In genomic region chr6:37310601-37311000, GRCm38 (mm10) we compare ENCODE assay signal across 30 mouse cellular contexts. TPM values are rescaled to one million over a fixed set of nuclear protein-coding genes. Genes with fewer than 3 reads are reported as not detected.
DNase-seq lines count a peak whose midpoint lies in the region; ATAC-seq lines count a peak whose summit lies in the region.
"Had no signal": no experiment of that assay in that cellular context is flagged by ENCODE, and none has a peak within 500 bp of the region (broad histone marks: within the 10 kb centered on the region; RNA-seq: fewer than 3 reads in every experiment).

No protein-coding gene starts in this region.

- peak; percentile 52; the same call in 1 of the 2 replicates for ATAC-seq in frontal cortex, adult (ENCODE audit: low TSS enrichment)
- no peak for ATAC-seq in midbrain, embryonic 11.5 days (ENCODE audit: low FRiP score)
- no peak for ATAC-seq in midbrain, embryonic 15.5 days (replicated peaks)
- no peak for ATAC-seq in hindbrain, embryonic 13.5 days (ENCODE audit: low FRiP score)
- ATAC-seq: forebrain, embryonic 15.5 days; hindbrain, embryonic 16.5 days; intestine, embryonic 15.5 days; Patski had no signal

- H3K9me3 ChIP-seq in midbrain, embryonic 11.5 days (ENCODE audit: control insufficient read depth, low read length), result no peaks in the 10 kb centered on the region
- H3K9me3 ChIP-seq in midbrain, embryonic 15.5 days, result no peaks in the 10 kb centered on the region
- H3K9me3 ChIP-seq in hindbrain, embryonic 13.5 days, result no peaks in the 10 kb centered on the region
- H3K9me3 ChIP-seq: embryonic facial prominence, embryonic 10.5 days; embryonic facial prominence, embryonic 13.5 days; forebrain, embryonic 12.5 days; forebrain, embryonic 15.5 days; heart, embryonic 15.5 days; hindbrain, embryonic 12.5 days; intestine, embryonic 15.5 days had no signal

- no peaks in the 10 kb centered on the region for H3K27me3 ChIP-seq in midbrain, embryonic 11.5 days (ENCODE audit: control insufficient read depth, insufficient read depth, low read length)
- no peaks in the 10 kb centered on the region for H3K27me3 ChIP-seq in midbrain, embryonic 15.5 days (replicated peaks)
- no peaks in the 10 kb centered on the region for H3K27me3 ChIP-seq in hindbrain, embryonic 13.5 days
- H3K27me3 ChIP-seq: embryonic facial prominence, embryonic 13.5 days; forebrain, embryonic 12.5 days; forebrain, embryonic 15.5 days; heart, embryonic 12.5 days; heart, embryonic 15.5 days; hindbrain, embryonic 12.5 days; intestine, embryonic 15.5 days had no signal

- H3K9ac ChIP-seq in midbrain, embryonic 11.5 days (ENCODE audit: low read length), result no peak overlapping the region
- no peak overlapping the region for H3K9ac ChIP-seq in midbrain, embryonic 15.5 days
- no peak overlapping the region for H3K9ac ChIP-seq in hindbrain, embryonic 13.5 days
- H3K9ac ChIP-seq: embryonic facial prominence, embryonic 13.5 days; forebrain, embryonic 12.5 days; forebrain, embryonic 15.5 days; heart, embryonic 12.5 days; heart, embryonic 15.5 days; hindbrain, embryonic 12.5 days; intestine, embryonic 15.5 days had no signal

- no peaks in the 10 kb centered on the region for H3K4me1 ChIP-seq in midbrain, embryonic 11.5 days (ENCODE audit: control insufficient read depth, insufficient read depth, low read length)
- no peaks in the 10 kb centered on the region for H3K4me1 ChIP-seq in midbrain, embryonic 15.5 days
- H3K4me1 ChIP-seq in hindbrain, embryonic 13.5 days (replicated peaks), result no peaks in the 10 kb centered on the region
- H3K4me1 ChIP-seq: embryonic facial prominence, embryonic 10.5 days; embryonic facial prominence, embryonic 13.5 days; forebrain, embryonic 12.5 days; forebrain, embryonic 15.5 days; heart, embryonic 12.5 days; heart, embryonic 15.5 days; hindbrain, embryonic 12.5 days; intestine, embryonic 15.5 days had no signal

- H3K4me3 ChIP-seq in midbrain, embryonic 11.5 days (ENCODE audit: low read depth, low read length), result no peak overlapping the region
- no peak overlapping the region for H3K4me3 ChIP-seq in midbrain, embryonic 15.5 days
- H3K4me3 ChIP-seq in hindbrain, embryonic 13.5 days, result no peak overlapping the region
- H3K4me3 ChIP-seq: embryonic facial prominence, embryonic 10.5 days; embryonic facial prominence, embryonic 13.5 days; erythroblast, embryonic 14.5 days; forebrain, embryonic 12.5 days; forebrain, embryonic 15.5 days; heart, adult 2 months; heart, embryonic 12.5 days; heart, embryonic 15.5 days; hindbrain, embryonic 12.5 days; intestine, embryonic 15.5 days had no signal

- H3K4me2 ChIP-seq in midbrain, embryonic 11.5 days, result no peak overlapping the region
- no peak overlapping the region for H3K4me2 ChIP-seq in midbrain, embryonic 15.5 days
- no peak overlapping the region for H3K4me2 ChIP-seq in hindbrain, embryonic 13.5 days
- H3K4me2 ChIP-seq: embryonic facial prominence, embryonic 13.5 days; forebrain, embryonic 12.5 days; forebrain, embryonic 15.5 days; heart, embryonic 12.5 days; heart, embryonic 15.5 days; hindbrain, embryonic 12.5 days; intestine, embryonic 15.5 days had no signal

- intact Hi-C loops in gastrocnemius, postnatal 14 days (cut with DNase I; ENCODE audit: low total_unique reads), result no loop called here

- H3K27ac ChIP-seq in midbrain, embryonic 11.5 days (ENCODE audit: low read depth, low read length), result no peak overlapping the region
- no peak overlapping the region for H3K27ac ChIP-seq in midbrain, embryonic 15.5 days
- no peak overlapping the region for H3K27ac ChIP-seq in hindbrain, embryonic 13.5 days
- H3K27ac ChIP-seq: embryonic facial prominence, embryonic 10.5 days; embryonic facial prominence, embryonic 13.5 days; forebrain, embryonic 12.5 days; forebrain, embryonic 15.5 days; heart, adult 2 months; heart, embryonic 15.5 days; hindbrain, embryonic 12.5 days; intestine, embryonic 15.5 days had no signal

- WGBS in midbrain, embryonic 11.5 days, result 99% methylated on average over 4 of the region's 4 CpGs
- 93% methylated on average over 4 of the region's 4 CpGs for WGBS in midbrain, embryonic 15.5 days
- 91% methylated on average over 4 of the region's 4 CpGs for WGBS in hindbrain, embryonic 13.5 days

- H3K36me3 ChIP-seq in midbrain, embryonic 11.5 days (ENCODE audit: control insufficient read depth, insufficient read depth, low read length), result no peaks in the 10 kb centered on the region
- H3K36me3 ChIP-seq in midbrain, embryonic 15.5 days (replicated peaks), result no peaks in the 10 kb centered on the region
- H3K36me3 ChIP-seq in hindbrain, embryonic 13.5 days, result no peaks in the 10 kb centered on the region
- H3K36me3 ChIP-seq: embryonic facial prominence, embryonic 10.5 days; embryonic facial prominence, embryonic 13.5 days; forebrain, embryonic 12.5 days; forebrain, embryonic 15.5 days; heart, embryonic 12.5 days; heart, embryonic 15.5 days; hindbrain, embryonic 12.5 days; intestine, embryonic 15.5 days had no signal

- DNase-seq in frontal cortex, postnatal 14 days (ENCODE audit: low spot score in 2 of 2), result no peak
- peak; percentile 31 for DNase-seq in gastrocnemius, postnatal 14 days
- no peak for DNase-seq in gastrocnemius, adult 8-10 months (ENCODE audit: low spot score in 2 of 2)
- DNase-seq in midbrain, embryonic 11.5 days (ENCODE audit: low spot score, missing footprints), result peak; percentile 4
- no peak for DNase-seq in adrenal gland, postnatal 25 days
- DNase-seq: adrenal gland, postnatal 10 days; cerebellum, adult 11-12 months; cerebellum, adult 8-10 months; cerebellum, postnatal 10 days; cerebellum, postnatal 36 days; embryo, embryonic 11 days; heart, adult 2 months; heart, postnatal 10 days; heart, postnatal 4 days; kidney, adult 11 months; kidney, adult 8-10 months had no signal

RNA-seq across cellular contexts. Expression of gene Dgki, which starts 10.6 kb away (rescaled TPM):
- total RNA-seq in gastrocnemius, postnatal 14 days (2021), result under 1 TPM; 0.41 to 0.55 TPM
- under 1 TPM in 3 of 4 experiments, not detected in 1; 0.11 to 0.17 (median 0.16) TPM for total RNA-seq in gastrocnemius, adult 8-10 months (2022)
- polyA plus RNA-seq in midbrain, embryonic 11.5 days (2014; fragmentation: Nextera tagmentation; extraction: Ambion mirVana), result 2.1 TPM in 2 replicates
- polyA plus RNA-seq in midbrain, embryonic 15.5 days (2015; fragmentation: Nextera tagmentation; extraction: Ambion mirVana), result 6.9 and 8.9 TPM in 2 replicates
- total RNA-seq in adrenal gland, postnatal 25 days (2021), result 2.0 and 2.8 TPM in 2 replicates
- 5.2 and 5.9 TPM in 2 replicates for polyA plus RNA-seq in hindbrain, embryonic 13.5 days (2015; fragmentation: Nextera tagmentation; extraction: Ambion mirVana)
- polyA plus RNA-seq: erythroblast, embryonic 14.5 days had no signal

Comparison
In these comparisons a context has a peak if more than half of its experiments do, and no peak if none do; other contexts are left out.
1. DNase-seq: peak in gastrocnemius, postnatal 14 days (single experiment) and midbrain, embryonic 11.5 days (single experiment); none in frontal cortex, postnatal 14 days (0 of 2), gastrocnemius, adult 8-10 months (0 of 2) and adrenal gland, postnatal 25 days (single experiment).